Mouse (Mus musculus) intestine, embryonic 14.5 days (tissue): ENCODE results near the gene Tmem198. TPM values are rescaled to one million over a fixed set of nuclear protein-coding genes. Genes with fewer than 3 reads are reported as not detected.

Experiments
- ATAC-seq: fragments of 200-750 bp; cut with Nextera tagmentation; replicated peaks from 2 replicates; pipeline ENCODE4 v1.8.0; 2017; ENCODE audit warnings: low read depth, moderate number of reproducible peaks, moderate TSS enrichment, moderate library complexity; ENCODE audit not compliant: low FRiP score, low TSS enrichment
- DNase-seq: peaks from one replicate; pipeline ENCODE4 v3.0.0-alpha.2; 2018; ENCODE audit warnings: low spot score
- H3K27ac ChIP-seq: fragments of 300-500 bp; sonication (generic); 2 replicates; pipeline ENCODE4 v1.5.1; 2014; ENCODE audit warnings: low read depth, mild to moderate bottlenecking, control low read depth
- H3K27me3 ChIP-seq: fragments of 300-500 bp; sonication (generic); replicated peaks from 2 replicates; pipeline ENCODE4 v1.6.1; 2014; ENCODE audit warnings: low read length, control low read depth; ENCODE audit not compliant: control insufficient read depth, insufficient read depth
- H3K36me3 ChIP-seq: fragments of 300-500 bp; sonication (generic); 2 replicates; pipeline ENCODE4 v1.6.1; 2014; ENCODE audit warnings: low read length, control low read depth; ENCODE audit not compliant: control insufficient read depth, insufficient read depth
- H3K4me1 ChIP-seq: fragments of 300-500 bp; sonication (generic); replicated peaks from 2 replicates; pipeline ENCODE4 v1.6.1; 2014; ENCODE audit warnings: low read length, control low read depth, mixed read lengths; ENCODE audit not compliant: control insufficient read depth, insufficient read depth
- H3K4me2 ChIP-seq: fragments of 300-500 bp; sonication (generic); 2 replicates; pipeline ENCODE4 v1.6.1; 2014; ENCODE audit warnings: low read length
- H3K4me3 ChIP-seq: fragments of 300-500 bp; sonication (generic); 2 replicates; pipeline ENCODE4 v1.5.1; 2014; ENCODE audit warnings: low read depth, low read length, control low read depth, mixed read lengths
- H3K9ac ChIP-seq: fragments of 300-500 bp; sonication (generic); 2 replicates; pipeline ENCODE4 v1.6.1; 2014; ENCODE audit warnings: mild to moderate bottlenecking, low read length
- H3K9me3 ChIP-seq: fragments of 300-500 bp; sonication (generic); 2 replicates; pipeline ENCODE4 v1.6.1; 2016; ENCODE audit warnings: low read length, control low read depth; ENCODE audit not compliant: control insufficient read depth
- WGBS: fragments of 180-500 bp; shearing (Covaris S2); extraction: QIAGEN DNeasy Blood & Tissue Kit; methylation state at CpG from one replicate; pipeline ENCODE4 v1.1.7; 2014; 5-methylcytosine and 5-hydroxymethylcytosine counted together
- polyA plus RNA-seq: library from polyadenylated mRNA; unstranded; fragments of >200 nt; fragmentation: Nextera tagmentation; extraction: Ambion mirVana; gene quantifications from 2 replicates; pipeline ENCODE4 v1.2.1, GENCODE M21; 2014

Tmem198 gene
- polyA plus RNA-seq, 1 experiment from 2014 or later, result 1.9 TPM

DNA sequence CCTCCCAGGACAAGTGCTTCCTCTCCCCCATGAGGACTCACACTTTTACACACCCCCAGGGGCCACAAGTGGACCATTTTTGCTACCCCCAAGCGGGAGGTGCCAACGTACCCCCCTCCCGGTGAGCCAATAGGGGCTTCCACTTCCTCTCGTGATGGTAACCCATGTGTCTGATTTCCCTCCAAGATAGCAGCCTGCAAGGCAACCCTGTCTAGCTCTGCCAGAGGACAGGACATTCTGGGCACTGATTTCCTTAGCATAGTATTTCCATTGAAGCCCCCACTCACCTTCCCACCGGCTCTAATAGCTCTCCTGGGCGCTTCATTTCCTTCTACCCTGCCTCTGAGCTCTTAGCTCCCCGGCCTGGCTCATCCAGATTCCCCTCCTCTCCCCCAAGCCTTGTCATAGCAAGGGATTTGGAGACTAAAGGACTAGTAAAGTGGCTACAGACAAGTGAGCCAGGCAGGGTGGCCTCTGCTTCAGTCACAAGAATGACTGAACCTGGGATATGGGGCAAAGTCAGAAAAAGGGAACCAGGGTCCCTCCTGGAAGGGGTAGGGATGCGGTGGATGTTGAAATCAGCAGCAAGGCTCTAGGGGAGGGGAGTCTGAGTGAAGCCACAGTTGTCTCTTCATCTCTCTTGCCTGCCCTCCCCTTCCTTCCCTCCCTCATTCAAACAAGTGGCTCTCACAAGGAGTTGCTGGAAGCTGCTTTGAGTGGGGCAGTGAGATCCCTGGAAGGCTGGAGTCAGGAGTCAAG is 29.8 kb upstream of the Tmem198 start:
- 11% methylated on average over 8 of the region's 8 CpGs for WGBS
- ATAC-seq, result no peak
- no peak for DNase-seq
- Histone ChIP-seq H3K36me3 (no peaks in the 10 kb centered on the region), H3K9ac (no peak overlapping the region), H3K4me3 (no peak overlapping the region), H3K27me3 (peaks cover 75% of the 10 kb centered on the region), H3K4me2 (peak overlapping the region; percentile 45; the same call in 1 of the 2 replicates), H3K4me1 (peaks cover 31% of the 10 kb centered on the region), H3K9me3 (no peaks in the 10 kb centered on the region), H3K27ac (no peak overlapping the region)

DNA sequence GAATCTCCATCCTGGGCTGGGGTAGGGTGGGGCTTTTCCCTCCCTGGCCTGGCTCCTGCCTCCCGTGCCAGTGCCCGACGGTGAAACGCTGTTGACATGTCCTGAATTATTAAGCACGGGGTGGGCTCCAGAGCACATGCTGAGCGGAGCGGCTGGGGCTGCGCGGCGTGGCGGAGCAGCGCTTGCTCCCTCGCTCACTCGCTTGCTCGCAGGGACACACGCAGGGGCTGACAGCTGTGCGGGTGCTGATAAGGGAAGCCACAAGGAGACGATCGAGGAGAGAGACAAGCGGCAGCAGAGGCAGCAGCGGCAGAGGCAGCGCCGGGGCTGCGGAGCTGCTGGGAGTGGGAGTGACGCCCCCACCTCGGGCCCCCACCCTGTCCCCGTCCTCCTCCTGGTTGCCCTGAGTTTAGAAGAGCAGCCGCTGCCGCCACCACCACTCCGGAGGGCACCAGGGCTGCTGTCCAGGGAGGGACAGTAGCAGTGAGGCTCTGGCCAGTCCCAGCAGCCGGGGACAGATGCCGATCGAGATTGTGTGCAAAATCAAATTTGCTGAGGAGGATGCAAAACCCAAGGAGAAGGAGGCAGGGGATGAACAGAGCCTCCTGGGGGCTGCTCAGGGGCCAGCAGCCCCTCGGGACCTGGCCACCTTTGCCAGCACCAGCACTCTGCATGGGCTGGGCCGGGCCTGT is 28.9 kb upstream of the Tmem198 start, which contains the start of gene Asic4:
Gene Asic4, plus strand, starts transcription at position 123 of the 692 bp plus-strand sequence.
- peak within 1 kb of the TSS; percentile 45 for H3K4me2 ChIP-seq

DNA sequence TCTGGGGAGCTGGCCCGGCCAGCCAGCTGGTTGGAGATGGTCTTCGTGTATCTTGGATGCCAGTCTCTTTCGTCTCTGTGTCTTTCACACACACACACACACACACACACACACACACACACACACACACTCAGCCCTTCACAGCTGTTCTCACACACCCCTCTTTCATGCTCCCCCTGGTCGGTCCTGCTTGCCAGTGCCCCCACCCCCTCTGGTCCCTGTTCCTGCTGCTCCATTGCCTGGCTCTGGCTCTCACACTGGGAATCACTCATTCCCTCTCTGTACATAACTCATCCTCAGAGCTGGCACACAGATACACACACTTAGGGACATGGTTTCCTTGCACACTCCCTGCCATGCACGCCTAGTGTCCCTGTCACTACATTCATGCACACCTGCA is 27.4 kb upstream of the Tmem198 start:
- Histone ChIP-seq H3K9me3 (no peaks in the 10 kb centered on the region), H3K4me1 (peaks cover 17% of the 10 kb centered on the region), H3K9ac (no peak overlapping the region), H3K4me3 (no peak overlapping the region), H3K27ac (no peak overlapping the region), H3K4me2 (no peak overlapping the region), H3K36me3 (no peaks in the 10 kb centered on the region), H3K27me3 (peaks cover 84% of the 10 kb centered on the region)
- WGBS, result 69% methylated on average over 5 of the region's 5 CpGs
- DNase-seq (no peak), ATAC-seq (no peak)

More for the DNA sequence above, 28.9 kb upstream of the Tmem198 start, which contains the start of gene Asic4:
- Histone ChIP-seq H3K27ac (no peak within 1 kb of the TSS), H3K9ac (peak within 1 kb of the TSS; percentile 11; the same call in 1 of the 2 replicates), H3K4me3 (peak within 1 kb of the TSS; percentile 19; the same call in 1 of the 2 replicates), H3K4me1 (peaks cover 30% of the 10 kb centered on the region), H3K36me3 (no peaks in the 10 kb centered on the region), H3K27me3 (peaks cover 79% of the 10 kb centered on the region), H3K9me3 (no peaks in the 10 kb centered on the region)
- WGBS, result 3% methylated on average over 35 of the region's 35 CpGs
- no peak for ATAC-seq
- no peak for DNase-seq

DNA sequence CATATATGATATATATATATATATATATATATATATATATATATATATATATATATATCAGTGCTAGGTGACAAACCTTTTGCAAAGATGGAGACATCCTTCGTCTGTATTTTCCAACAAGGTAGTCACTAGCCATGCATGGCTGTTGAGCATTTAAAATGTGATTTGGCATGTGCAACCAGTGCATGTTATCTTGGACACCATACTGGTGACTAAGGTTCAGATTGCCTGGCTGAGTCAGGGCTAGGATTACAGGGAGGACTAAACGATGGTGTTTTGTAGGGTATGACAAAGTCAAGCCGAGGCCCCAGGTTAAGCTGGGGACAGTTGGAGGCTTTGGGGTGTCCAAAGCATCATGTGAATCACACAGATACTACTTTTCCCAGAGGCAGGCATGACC is 23.9 kb upstream of the Tmem198 start:
- Histone ChIP-seq H3K36me3 (no peaks in the 10 kb centered on the region), H3K4me2 (no peak overlapping the region), H3K27ac (no peak overlapping the region), H3K9ac (no peak overlapping the region), H3K4me3 (no peak overlapping the region), H3K4me1 (peaks cover 20% of the 10 kb centered on the region), H3K27me3 (peaks cover 52% of the 10 kb centered on the region), H3K9me3 (no peaks in the 10 kb centered on the region)
- no peak for ATAC-seq
- no peak for DNase-seq
- WGBS, result 74% methylated on average over 3 of the region's 3 CpGs

DNA sequence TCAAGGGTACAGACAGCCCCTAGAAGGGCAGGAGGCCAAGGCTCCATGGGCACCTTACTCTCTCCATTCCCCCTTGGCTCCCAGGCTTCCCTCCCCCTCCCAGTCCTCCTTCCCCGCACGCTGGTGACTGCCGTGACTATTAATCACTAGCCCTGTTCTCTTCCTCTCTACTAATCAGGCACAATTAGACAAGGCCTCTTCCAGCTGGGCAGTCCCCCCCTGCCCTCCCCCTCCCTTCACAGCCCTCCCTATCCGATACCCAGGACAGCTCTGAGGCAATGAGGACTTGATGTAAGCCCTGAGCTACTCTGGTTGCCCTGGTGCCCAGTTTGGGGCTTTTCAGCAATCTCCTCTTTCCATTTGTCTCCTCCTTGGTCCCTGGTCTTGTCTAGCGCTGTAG is 23.4 kb upstream of the Tmem198 start:
- H3K4me3 ChIP-seq, result no peak overlapping the region
- WGBS, result 37% methylated on average over 5 of the region's 5 CpGs
- H3K27ac ChIP-seq, result no peak overlapping the region
- H3K4me2 ChIP-seq, result no peak overlapping the region
- no peaks in the 10 kb centered on the region for H3K36me3 ChIP-seq
- ATAC-seq, result no peak
- no peak overlapping the region for H3K9ac ChIP-seq
- H3K27me3 ChIP-seq, result peaks cover 47% of the 10 kb centered on the region
- H3K4me1 ChIP-seq, result peaks cover 17% of the 10 kb centered on the region
- no peaks in the 10 kb centered on the region for H3K9me3 ChIP-seq
- DNase-seq, result no peak

DNA sequence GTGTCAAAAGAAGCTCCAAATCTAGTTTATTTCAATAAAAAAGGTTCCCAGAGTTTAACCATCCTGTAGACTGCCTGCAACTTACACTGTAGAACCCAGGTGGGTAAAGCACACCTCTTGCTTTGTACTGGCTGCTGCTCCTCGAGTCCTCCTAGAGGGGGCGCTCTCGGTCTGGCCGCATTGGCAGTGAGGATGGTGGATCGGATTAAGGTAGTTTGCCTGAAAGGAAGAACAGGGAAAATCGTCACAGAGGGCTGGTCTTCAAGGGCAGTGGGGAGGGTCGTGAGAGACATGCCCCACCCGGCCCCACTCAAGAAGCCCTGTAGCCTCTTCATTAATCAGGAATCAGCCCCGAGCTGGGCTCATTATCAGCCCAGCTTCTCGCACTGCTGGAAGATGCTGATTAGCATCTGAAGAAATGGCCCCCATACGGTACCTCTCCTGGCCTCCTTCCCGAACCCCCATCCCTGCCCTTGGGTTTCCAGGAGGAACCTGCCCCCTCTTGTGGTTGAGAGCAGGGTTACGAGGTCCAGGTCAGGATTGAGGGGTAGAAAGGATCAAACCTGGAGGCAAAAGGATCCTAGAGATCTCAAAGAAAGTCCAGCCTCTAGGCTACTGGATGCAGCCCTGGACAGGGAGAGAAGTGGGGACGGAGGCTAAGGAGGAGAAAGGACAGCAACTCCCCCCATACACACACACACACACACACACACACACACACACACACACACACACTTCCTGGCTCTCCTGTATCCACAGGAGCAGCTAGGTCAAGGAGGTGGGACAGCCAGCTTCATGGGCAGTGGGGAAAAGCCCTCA is 22.4 kb upstream of the Tmem198 start:
- DNase-seq (no peak), ATAC-seq (no peak)
- Histone ChIP-seq H3K9ac (no peak overlapping the region), H3K4me1 (peaks cover 14% of the 10 kb centered on the region), H3K9me3 (no peaks in the 10 kb centered on the region), H3K27ac (no peak overlapping the region), H3K4me3 (no peak overlapping the region), H3K27me3 (peaks cover 37% of the 10 kb centered on the region), H3K4me2 (no peak overlapping the region), H3K36me3 (no peaks in the 10 kb centered on the region)
- 15% methylated on average over 14 of the region's 14 CpGs for WGBS

DNA sequence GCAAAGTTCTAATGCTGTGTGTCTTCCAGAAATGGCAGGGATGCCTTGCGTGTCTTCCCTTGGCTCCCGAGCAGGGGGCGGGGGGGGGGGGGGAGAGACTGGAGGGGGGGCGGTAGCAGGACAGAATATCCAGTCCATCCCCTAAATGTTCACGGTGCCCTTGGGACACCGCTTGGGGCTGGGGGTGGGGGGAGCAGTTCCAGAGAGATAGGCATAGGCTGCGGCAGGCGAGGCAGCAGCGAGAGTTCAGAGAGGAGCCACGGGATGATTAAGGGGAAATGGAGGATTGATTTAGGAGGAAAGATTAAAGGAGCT is 21.7 kb upstream of the Tmem198 start:
- DNase-seq, result no peak
- Histone ChIP-seq H3K36me3 (no peaks in the 10 kb centered on the region), H3K4me1 (peaks cover 14% of the 10 kb centered on the region), H3K9me3 (no peaks in the 10 kb centered on the region), H3K27me3 (peaks cover 30% of the 10 kb centered on the region), H3K9ac (no peak overlapping the region), H3K4me3 (no peak overlapping the region), H3K4me2 (peak overlapping the region; percentile 54; the same call in 1 of the 2 replicates), H3K27ac (peak overlapping the region; percentile 70; the same call in 1 of the 2 replicates)
- peak; percentile 11; the same call in 1 of the 2 replicates for ATAC-seq
- WGBS, result 9% methylated on average over 8 of the region's 10 CpGs

DNA sequence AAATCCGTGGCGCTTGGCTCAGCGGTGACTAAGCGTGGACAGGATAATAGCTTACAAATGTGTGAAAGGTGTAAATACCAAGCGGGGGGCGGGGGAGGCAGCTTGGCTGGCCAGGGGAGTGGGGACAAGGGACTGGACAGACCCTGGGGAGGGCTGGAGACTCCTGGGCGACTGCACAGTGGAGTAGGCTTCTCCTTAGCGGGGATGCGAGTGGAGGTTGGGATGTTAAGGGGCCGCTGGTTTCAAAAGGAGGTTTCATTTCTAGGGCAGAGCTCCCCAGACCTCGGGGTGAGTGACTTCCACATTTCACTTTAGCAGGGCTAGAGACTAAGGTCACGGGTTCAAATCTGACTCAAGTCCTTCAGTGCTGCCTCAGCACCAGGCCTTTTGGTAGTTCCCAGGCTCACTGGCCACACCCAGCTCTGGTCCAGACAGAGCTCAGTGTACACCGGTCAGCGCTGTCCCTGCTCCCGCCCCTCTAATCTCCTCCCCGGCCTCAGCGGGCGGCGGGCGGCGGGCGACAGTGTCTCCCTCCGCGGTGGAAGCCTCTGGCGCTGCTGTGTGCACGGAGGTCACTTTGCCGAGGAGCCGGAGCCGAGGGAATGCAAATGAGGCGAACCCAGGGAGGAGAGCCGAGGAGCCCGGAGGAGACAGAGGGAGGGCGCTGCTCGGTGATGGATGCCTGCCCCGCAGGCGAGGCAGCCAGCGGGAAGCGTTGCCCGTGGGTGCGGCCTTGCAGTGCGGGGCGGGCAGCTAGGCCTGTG is 21.1 kb upstream of the Tmem198 start:
- Histone ChIP-seq H3K4me2 (peak overlapping the region; percentile 54), H3K36me3 (no peaks in the 10 kb centered on the region), H3K27ac (peak overlapping the region; percentile 70), H3K27me3 (peaks cover 25% of the 10 kb centered on the region), H3K4me1 (peaks cover 14% of the 10 kb centered on the region), H3K9me3 (no peaks in the 10 kb centered on the region), H3K4me3 (peak overlapping the region; percentile 27), H3K9ac (peak overlapping the region; percentile 40)
- ATAC-seq (peak; percentile 78), DNase-seq (peak; percentile 76)
- 3% methylated on average over 41 of the region's 42 CpGs for WGBS
